Mouse (Mus musculus): ENCODE results near the gene Srpk3. TPM values are rescaled to one million over a fixed set of nuclear protein-coding genes. Genes with fewer than 3 reads are reported as not detected.

Gene Srpk3
- polyA plus RNA-seq, 1 experiment from 2014 or later = 39.2 TPM

- no peaks in the 10 kb centered on the region for H3K9me3 ChIP-seq
- peaks cover 14% of the 10 kb centered on the region; the same call in 1 of the 2 replicates for H3K27me3 ChIP-seq (ENCODE audit: insufficient read depth, poor library complexity, severe bottlenecking)
- DNase-seq (ENCODE audit: low spot score) = no peak
- 86% methylated on average over 3 of the region's 3 CpGs for WGBS
- H3K27ac ChIP-seq = no peak overlapping the region
- peaks cover 6% of the 10 kb centered on the region; the same call in 1 of the 2 replicates for H3K4me1 ChIP-seq
- peaks cover 50% of the 10 kb centered on the region for H3K36me3 ChIP-seq
- no peak overlapping the region for H3K4me3 ChIP-seq
These were observed 8.0 kb downstream of the Srpk3 start for GRCm38 (mm10) chrX:73782227-73782626.

- peaks cover 17% of the 10 kb centered on the region; the same call in 1 of the 2 replicates for H3K27me3 ChIP-seq (ENCODE audit: insufficient read depth, poor library complexity, severe bottlenecking)
These were observed 11.5 kb downstream of the Srpk3 start for GRCm38 (mm10) chrX:73785666-73786065.

GRCm38 (mm10) chrX:73786364-73787224 is 12.4 kb downstream of the Srpk3 start, which contains the start of the genes Idh3g and Ssr4:
Gene Idh3g, minus strand, starts transcription at chrX:73786897.
Gene Ssr4, plus strand, starts transcription at chrX:73787028.
- Histone ChIP-seq H3K27ac (peak within 1 kb of the TSS; percentile 89), H3K27me3 (ENCODE audit: insufficient read depth, poor library complexity, severe bottlenecking) (peaks cover 17% of the 10 kb centered on the region; the same call in 1 of the 2 replicates), H3K9me3 (no peaks in the 10 kb centered on the region), H3K4me3 (peak within 1 kb of the TSS; percentile 67), H3K4me1 (peaks cover 9% of the 10 kb centered on the region; the same call in 1 of the 2 replicates), H3K36me3 (peaks cover 31% of the 10 kb centered on the region)
- DNase-seq (ENCODE audit: low spot score) = peak; percentile 96
- WGBS = 12% methylated on average over 52 of the region's 52 CpGs

More at GRCm38 (mm10) chrX:73785666-73786065, 11.5 kb downstream of the Srpk3 start:
- Histone ChIP-seq H3K27ac (peak overlapping the region; percentile 89), H3K9me3 (no peaks in the 10 kb centered on the region), H3K4me3 (peak overlapping the region; percentile 67), H3K36me3 (peaks cover 32% of the 10 kb centered on the region), H3K4me1 (peaks cover 9% of the 10 kb centered on the region; the same call in 1 of the 2 replicates)
- no peak for DNase-seq (ENCODE audit: low spot score)

GRCm38 (mm10) chrX:73787225-73787558 is 13.0 kb downstream of the Srpk3 start:
- no peak for DNase-seq (ENCODE audit: low spot score)
- Histone ChIP-seq H3K27ac (peak overlapping the region; percentile 89), H3K36me3 (peaks cover 25% of the 10 kb centered on the region), H3K4me3 (peak overlapping the region; percentile 67), H3K4me1 (peaks cover 9% of the 10 kb centered on the region; the same call in 1 of the 2 replicates), H3K9me3 (no peaks in the 10 kb centered on the region), H3K27me3 (ENCODE audit: insufficient read depth, poor library complexity, severe bottlenecking) (peaks cover 17% of the 10 kb centered on the region; the same call in 1 of the 2 replicates)
- WGBS = 20% methylated on average over 22 of the region's 22 CpGs

- no peaks in the 10 kb centered on the region for H3K9me3 ChIP-seq
- H3K4me3 ChIP-seq = peak overlapping the region; percentile 67; the same call in 1 of the 2 replicates
- peaks cover 9% of the 10 kb centered on the region; the same call in 1 of the 2 replicates for H3K4me1 ChIP-seq
- peaks cover 25% of the 10 kb centered on the region for H3K36me3 ChIP-seq
- DNase-seq (ENCODE audit: low spot score) = peak; percentile 48
- H3K27me3 ChIP-seq (ENCODE audit: insufficient read depth, poor library complexity, severe bottlenecking) = peaks cover 17% of the 10 kb centered on the region; the same call in 1 of the 2 replicates
- no peak overlapping the region for H3K27ac ChIP-seq
- WGBS = 89% methylated on average over 1 of the region's 1 CpGs
These were observed 14.3 kb downstream of the Srpk3 start for GRCm38 (mm10) chrX:73788501-73788900.

GRCm38 (mm10) chrX:73793039-73793438 is 18.8 kb downstream of the Srpk3 start:
- no peak overlapping the region for H3K27ac ChIP-seq
- no peak for DNase-seq (ENCODE audit: low spot score)
- H3K27me3 ChIP-seq (ENCODE audit: insufficient read depth, poor library complexity, severe bottlenecking) = peaks cover 7% of the 10 kb centered on the region; the same call in 1 of the 2 replicates
- no peaks in the 10 kb centered on the region for H3K9me3 ChIP-seq
- H3K36me3 ChIP-seq = peaks cover 25% of the 10 kb centered on the region
- H3K4me3 ChIP-seq = no peak overlapping the region
- H3K4me1 ChIP-seq = 0 out of 2 replicates have a peak, but pooled peaks cover 3% of the 10 kb centered on the region

- no peak overlapping the region for H3K4me3 ChIP-seq
- no peak overlapping the region for H3K27ac ChIP-seq
- H3K27me3 ChIP-seq (ENCODE audit: insufficient read depth, poor library complexity, severe bottlenecking) = peaks cover 7% of the 10 kb centered on the region; the same call in 1 of the 2 replicates
- DNase-seq (ENCODE audit: low spot score) = no peak
- peaks cover 25% of the 10 kb centered on the region for H3K36me3 ChIP-seq
- WGBS = 46% methylated on average over 1 of the region's 1 CpGs
- H3K9me3 ChIP-seq = no peaks in the 10 kb centered on the region
- 0 out of 2 replicates have a peak, but pooled peaks cover under 1% of the 10 kb centered on the region for H3K4me1 ChIP-seq
These were observed 19.3 kb downstream of the Srpk3 start for GRCm38 (mm10) chrX:73793505-73793904.

GRCm38 (mm10) chrX:73797511-73797910 is 23.3 kb downstream of the Srpk3 start:
- no peak overlapping the region for H3K4me3 ChIP-seq
- WGBS = 84% methylated on average over 2 of the region's 2 CpGs
- H3K9me3 ChIP-seq = no peaks in the 10 kb centered on the region
- peaks cover 18% of the 10 kb centered on the region; the same call in 1 of the 2 replicates for H3K27me3 ChIP-seq (ENCODE audit: insufficient read depth, poor library complexity, severe bottlenecking)
- no peak for DNase-seq (ENCODE audit: low spot score)
- no peaks in the 10 kb centered on the region for H3K4me1 ChIP-seq
- H3K36me3 ChIP-seq = no peaks in the 10 kb centered on the region
- H3K27ac ChIP-seq = no peak overlapping the region

GRCm38 (mm10) chrX:73798502-73798901 is 24.3 kb downstream of the Srpk3 start:
- 25% methylated on average over 9 of the region's 9 CpGs for WGBS
- Histone ChIP-seq H3K4me3 (no peak overlapping the region), H3K4me1 (no peaks in the 10 kb centered on the region), H3K27ac (no peak overlapping the region), H3K36me3 (no peaks in the 10 kb centered on the region), H3K27me3 (ENCODE audit: insufficient read depth, poor library complexity, severe bottlenecking) (peaks cover 18% of the 10 kb centered on the region; the same call in 1 of the 2 replicates), H3K9me3 (no peaks in the 10 kb centered on the region)
- peak; percentile 78 for DNase-seq (ENCODE audit: low spot score)

- no peak for DNase-seq (ENCODE audit: low spot score)
- 67% methylated on average over 1 of the region's 1 CpGs for WGBS
These were observed 31.6 kb downstream of the Srpk3 start for GRCm38 (mm10) chrX:73805814-73806213.

GRCm38 (mm10) chrX:73815072-73815471 is 40.9 kb downstream of the Srpk3 start:
- 14% methylated on average over 14 of the region's 14 CpGs for WGBS
- no peaks in the 10 kb centered on the region for H3K9me3 ChIP-seq
- H3K4me1 ChIP-seq = no peaks in the 10 kb centered on the region
- no peak for DNase-seq (ENCODE audit: low spot score)
- peak overlapping the region; percentile 47 for H3K4me3 ChIP-seq
- H3K27ac ChIP-seq = peak overlapping the region; percentile 72
- H3K36me3 ChIP-seq = no peaks in the 10 kb centered on the region
- H3K27me3 ChIP-seq (ENCODE audit: insufficient read depth, poor library complexity, severe bottlenecking) = peaks cover 16% of the 10 kb centered on the region; the same call in 1 of the 2 replicates

More at GRCm38 (mm10) chrX:73805814-73806213, 31.6 kb downstream of the Srpk3 start:
- no peaks in the 10 kb centered on the region for H3K9me3 ChIP-seq
- H3K27me3 ChIP-seq (ENCODE audit: insufficient read depth, poor library complexity, severe bottlenecking) = no peaks in the 10 kb centered on the region
- H3K36me3 ChIP-seq = no peaks in the 10 kb centered on the region
- no peak overlapping the region for H3K27ac ChIP-seq
- H3K4me3 ChIP-seq = no peak overlapping the region
- H3K4me1 ChIP-seq = no peaks in the 10 kb centered on the region

- Histone ChIP-seq H3K9me3 (no peaks in the 10 kb centered on the region), H3K4me1 (no peaks in the 10 kb centered on the region), H3K27me3 (ENCODE audit: insufficient read depth, poor library complexity, severe bottlenecking) (peaks cover 17% of the 10 kb centered on the region; the same call in 1 of the 2 replicates), H3K27ac (no peak overlapping the region), H3K4me3 (no peak overlapping the region), H3K36me3 (no peaks in the 10 kb centered on the region)
- 46% methylated on average over 3 of the region's 3 CpGs for WGBS
- no peak for DNase-seq (ENCODE audit: low spot score)
These were observed 42.5 kb downstream of the Srpk3 start for GRCm38 (mm10) chrX:73816596-73817314.
